Mouse (Mus musculus): ENCODE data around the gene Slc37a4. TPM values are rescaled to one million over a fixed set of nuclear protein-coding genes. Genes with fewer than 3 reads are reported as not detected.
"Not testable (repeated sequence)": the region's sequence is repeated elsewhere in the genome, so short reads cannot be mapped to it uniquely, and the experiment has no call there.

Slc37a4 gene
- polyA plus RNA-seq, 1 experiment from 2014 or later, result 32.0 TPM

DNA sequence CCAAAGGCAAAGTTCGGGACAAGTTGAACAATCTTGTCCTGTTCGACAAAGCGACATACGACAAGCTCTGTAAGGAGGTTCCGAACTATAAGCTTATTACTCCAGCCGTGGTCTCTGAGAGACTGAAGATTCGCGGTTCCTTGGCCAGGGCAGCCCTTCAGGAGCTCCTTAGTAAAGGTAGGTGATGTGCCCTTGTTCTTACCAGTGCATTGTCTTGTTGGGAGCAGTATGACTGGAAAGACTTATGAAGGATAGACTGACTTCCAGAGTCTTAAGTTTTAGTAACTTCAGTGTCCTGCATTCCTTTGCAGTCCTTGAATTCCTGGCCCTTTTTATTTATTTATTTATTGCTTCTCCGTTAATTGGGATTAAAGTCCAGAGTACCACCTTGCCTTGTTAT is 12.0 kb downstream of the Slc37a4 start:
- Histone ChIP-seq H3K4me2 (ENCODE audit: low read length) (peak overlapping the region; percentile 76), H3K9ac (ENCODE audit: low read length) (peak overlapping the region; percentile 91), H3K4me3 (ENCODE audit: control insufficient read depth in 1 of 2, insufficient read depth in 1 of 2, low read depth in 1 of 2, low read length in 2 of 2) (peak overlapping the region; percentile 85 to 87; a peak in 3 of 4 replicates), H3K36me3 (ENCODE audit: control insufficient read depth, insufficient read depth, low read length) (peaks cover 72% of the 10 kb centered on the region)
- WGBS, result 81% methylated on average over 9 of the region's 9 CpGs
- not testable (repeated sequence) for H3K27me3 ChIP-seq (ENCODE audit: control insufficient read depth, insufficient read depth, low read length); H3K9me3 ChIP-seq (ENCODE audit: control insufficient read depth, low read length); H3K4me1 ChIP-seq (ENCODE audit: control insufficient read depth in 2 of 2, insufficient read depth in 2 of 2, low read length in 2 of 2); ATAC-seq (ENCODE audit: insufficient number of reproducible peaks, insufficient read depth, low FRiP score, low read depth); H3K27ac ChIP-seq (replicated peaks in 1 of 2; ENCODE audit: control insufficient read depth in 1 of 2, insufficient read depth in 1 of 2, low read depth in 2 of 2, low read length in 2 of 2)

DNA sequence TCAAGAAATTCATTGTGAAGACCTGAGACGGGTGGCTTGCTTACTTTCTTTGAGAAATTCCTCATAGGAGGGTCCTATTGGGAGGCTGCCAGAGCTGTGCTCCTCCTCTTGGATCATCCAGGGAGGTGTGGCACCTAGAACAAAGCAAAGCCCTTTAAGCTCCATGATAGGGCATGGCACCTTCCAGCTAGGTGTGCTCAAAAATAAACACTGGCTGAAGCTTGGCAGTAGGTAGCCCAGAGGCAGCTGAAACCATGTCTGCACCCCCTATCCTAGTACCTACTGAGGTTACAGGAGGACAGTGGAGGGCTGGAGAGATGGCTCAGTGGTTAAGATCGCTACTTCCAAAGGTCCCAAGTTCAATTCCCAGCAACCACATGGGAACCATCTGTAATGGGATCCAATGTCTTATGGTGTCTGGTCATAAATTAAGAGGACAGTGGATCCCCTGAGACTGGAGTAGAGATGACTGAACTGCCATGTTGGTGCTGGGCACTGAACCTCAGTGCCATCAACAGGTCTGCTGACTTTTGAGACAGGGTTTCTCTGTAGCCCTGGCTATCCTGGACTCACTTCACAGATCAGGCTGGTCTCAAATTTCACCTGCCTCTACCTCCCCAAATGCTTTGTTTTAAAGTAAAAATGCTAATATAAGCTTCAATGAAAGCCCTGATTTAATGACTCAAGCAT is 14.1 kb downstream of the Slc37a4 start:
- no peak for ATAC-seq (ENCODE audit: insufficient number of reproducible peaks, insufficient read depth, low FRiP score, low read depth)
- no peaks in the 10 kb centered on the region for H3K27me3 ChIP-seq (ENCODE audit: control insufficient read depth, insufficient read depth, low read length)
- no peak overlapping the region for H3K27ac ChIP-seq (replicated peaks in 1 of 2; ENCODE audit: control insufficient read depth in 1 of 2, insufficient read depth in 1 of 2, low read depth in 2 of 2, low read length in 2 of 2)
- H3K4me3 ChIP-seq (ENCODE audit: control insufficient read depth in 1 of 2, insufficient read depth in 1 of 2, low read depth in 1 of 2, low read length in 2 of 2), result no peak overlapping the region
- H3K9ac ChIP-seq (ENCODE audit: low read length), result no peak overlapping the region
- H3K4me2 ChIP-seq (ENCODE audit: low read length), result no peak overlapping the region
- H3K4me1 ChIP-seq (ENCODE audit: control insufficient read depth in 2 of 2, insufficient read depth in 2 of 2, low read length in 2 of 2), result 0 out of 4 replicates have a peak, but pooled peaks cover 0 to 4% of the 10 kb centered on the region in 2 experiments
- 88% methylated on average over 2 of the region's 2 CpGs for WGBS
- H3K9me3 ChIP-seq (ENCODE audit: control insufficient read depth, low read length), result no peaks in the 10 kb centered on the region
- peaks cover 68% of the 10 kb centered on the region for H3K36me3 ChIP-seq (ENCODE audit: control insufficient read depth, insufficient read depth, low read length)

DNA sequence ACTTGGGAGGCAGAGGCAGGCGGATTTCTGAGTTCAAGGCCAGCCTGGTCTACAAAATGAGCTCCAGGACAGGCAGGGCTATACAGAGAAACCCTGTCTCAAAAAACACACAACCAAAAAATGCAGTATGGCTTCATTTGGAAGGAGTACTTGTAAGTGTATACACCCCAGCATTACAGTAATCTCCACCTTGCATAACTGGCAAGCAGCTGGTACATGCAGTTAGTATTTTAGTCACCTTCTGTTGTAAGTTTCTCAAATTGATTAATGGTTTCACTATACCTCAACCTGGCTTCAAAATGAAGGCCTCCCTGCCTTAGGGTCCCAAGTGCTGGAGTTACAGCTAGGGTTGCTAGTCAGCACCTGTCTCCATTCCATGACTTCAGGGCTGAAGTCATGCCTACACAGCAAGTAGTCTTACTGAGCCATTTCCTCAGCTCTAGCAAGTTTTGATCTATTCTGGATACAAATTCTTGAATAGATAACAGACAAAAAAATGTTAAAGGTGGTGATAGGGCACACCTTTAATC is 15.0 kb downstream of the Slc37a4 start:
- WGBS, result 81% methylated on average over 1 of the region's 1 CpGs
- peaks cover 75% of the 10 kb centered on the region for H3K36me3 ChIP-seq (ENCODE audit: control insufficient read depth, insufficient read depth, low read length)

DNA sequence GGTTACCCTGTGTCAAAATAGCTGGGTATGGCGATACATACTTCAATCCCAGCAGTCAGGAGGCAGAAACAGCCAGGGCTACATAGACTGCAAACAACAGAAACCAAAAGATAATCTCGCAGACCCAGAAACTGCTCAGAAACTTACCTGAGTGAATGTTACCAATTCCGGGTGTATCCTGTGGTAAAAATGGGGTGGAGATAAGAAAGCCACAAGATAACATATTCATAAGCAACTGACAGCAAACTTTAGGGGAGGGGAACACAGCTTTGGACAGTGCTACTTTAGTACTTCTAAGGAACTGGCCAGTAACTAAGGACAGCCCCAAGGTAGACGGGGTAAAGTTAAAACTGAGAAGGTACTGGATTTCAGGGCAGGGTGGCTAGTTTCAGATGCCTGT is 15.7 kb downstream of the Slc37a4 start:
- ATAC-seq (ENCODE audit: insufficient number of reproducible peaks, insufficient read depth, low FRiP score, low read depth), result no peak
- 76% methylated on average over 4 of the region's 4 CpGs for whole genome bisulfite sequencing
- Histone ChIP-seq H3K9ac (ENCODE audit: low read length) (no peak overlapping the region), H3K4me1 (ENCODE audit: control insufficient read depth in 2 of 2, insufficient read depth in 2 of 2, low read length in 2 of 2) (peaks cover 0 to 12% of the 10 kb centered on the region in 2 experiments; a peak in 2 of 4 replicates), H3K9me3 (ENCODE audit: control insufficient read depth, low read length) (no peaks in the 10 kb centered on the region), H3K36me3 (ENCODE audit: control insufficient read depth, insufficient read depth, low read length) (peaks cover 75% of the 10 kb centered on the region), H3K27me3 (ENCODE audit: control insufficient read depth, insufficient read depth, low read length) (no peaks in the 10 kb centered on the region), H3K27ac (replicated peaks in 1 of 2; ENCODE audit: control insufficient read depth in 1 of 2, insufficient read depth in 1 of 2, low read depth in 2 of 2, low read length in 2 of 2) (no peak overlapping the region), H3K4me3 (ENCODE audit: control insufficient read depth in 1 of 2, insufficient read depth in 1 of 2, low read depth in 1 of 2, low read length in 2 of 2) (no peak overlapping the region), H3K4me2 (ENCODE audit: low read length) (no peak overlapping the region)

More for the DNA sequence above, 15.0 kb downstream of the Slc37a4 start:
- Histone ChIP-seq H3K9ac (ENCODE audit: low read length) (no peak overlapping the region), H3K27ac (replicated peaks in 1 of 2; ENCODE audit: control insufficient read depth in 1 of 2, insufficient read depth in 1 of 2, low read depth in 2 of 2, low read length in 2 of 2) (no peak overlapping the region), H3K4me3 (ENCODE audit: control insufficient read depth in 1 of 2, insufficient read depth in 1 of 2, low read depth in 1 of 2, low read length in 2 of 2) (no peak overlapping the region), H3K9me3 (ENCODE audit: control insufficient read depth, low read length) (no peaks in the 10 kb centered on the region), H3K4me1 (ENCODE audit: control insufficient read depth in 2 of 2, insufficient read depth in 2 of 2, low read length in 2 of 2) (peaks cover 0 to 8% of the 10 kb centered on the region in 2 experiments; a peak in 1 of 4 replicates), H3K4me2 (ENCODE audit: low read length) (no peak overlapping the region), H3K27me3 (ENCODE audit: control insufficient read depth, insufficient read depth, low read length) (no peaks in the 10 kb centered on the region)
- ATAC-seq (ENCODE audit: insufficient number of reproducible peaks, insufficient read depth, low FRiP score, low read depth), result no peak

DNA sequence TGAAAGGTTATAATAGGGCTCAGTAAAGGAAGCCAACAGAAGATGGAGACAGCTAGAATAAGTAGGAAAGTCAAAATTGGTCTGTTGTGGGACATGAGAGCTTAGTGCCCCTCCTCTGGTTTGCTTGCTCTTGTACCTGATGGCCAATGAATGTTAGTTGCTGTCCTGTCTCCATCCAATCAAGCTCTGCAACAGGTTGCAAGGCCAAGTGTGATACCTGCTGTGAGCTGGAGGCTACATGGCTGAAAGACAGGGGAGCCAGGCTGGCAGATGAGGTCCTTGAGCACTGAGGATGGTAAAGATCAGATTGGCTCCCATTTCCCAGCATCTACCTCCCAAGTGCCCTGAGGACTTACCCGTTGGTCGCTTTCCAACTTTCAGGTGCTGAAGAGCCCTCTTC is 16.1 kb downstream of the Slc37a4 start:
- 74% methylated on average over 2 of the region's 2 CpGs for WGBS
- Histone ChIP-seq H3K4me1 (ENCODE audit: control insufficient read depth in 2 of 2, insufficient read depth in 2 of 2, low read length in 2 of 2) (peaks cover 0 to 13% of the 10 kb centered on the region in 2 experiments; a peak in 2 of 4 replicates), H3K9me3 (ENCODE audit: control insufficient read depth, low read length) (no peaks in the 10 kb centered on the region), H3K36me3 (ENCODE audit: control insufficient read depth, insufficient read depth, low read length) (peaks cover 75% of the 10 kb centered on the region), H3K27me3 (ENCODE audit: control insufficient read depth, insufficient read depth, low read length) (no peaks in the 10 kb centered on the region), H3K9ac (ENCODE audit: low read length) (no peak overlapping the region), H3K4me2 (ENCODE audit: low read length) (no peak overlapping the region), H3K4me3 (ENCODE audit: control insufficient read depth in 1 of 2, insufficient read depth in 1 of 2, low read depth in 1 of 2, low read length in 2 of 2) (no peak overlapping the region), H3K27ac (replicated peaks in 1 of 2; ENCODE audit: control insufficient read depth in 1 of 2, insufficient read depth in 1 of 2, low read depth in 2 of 2, low read length in 2 of 2) (no peak overlapping the region)
- ATAC-seq (ENCODE audit: insufficient number of reproducible peaks, insufficient read depth, low FRiP score, low read depth), result no peak

DNA sequence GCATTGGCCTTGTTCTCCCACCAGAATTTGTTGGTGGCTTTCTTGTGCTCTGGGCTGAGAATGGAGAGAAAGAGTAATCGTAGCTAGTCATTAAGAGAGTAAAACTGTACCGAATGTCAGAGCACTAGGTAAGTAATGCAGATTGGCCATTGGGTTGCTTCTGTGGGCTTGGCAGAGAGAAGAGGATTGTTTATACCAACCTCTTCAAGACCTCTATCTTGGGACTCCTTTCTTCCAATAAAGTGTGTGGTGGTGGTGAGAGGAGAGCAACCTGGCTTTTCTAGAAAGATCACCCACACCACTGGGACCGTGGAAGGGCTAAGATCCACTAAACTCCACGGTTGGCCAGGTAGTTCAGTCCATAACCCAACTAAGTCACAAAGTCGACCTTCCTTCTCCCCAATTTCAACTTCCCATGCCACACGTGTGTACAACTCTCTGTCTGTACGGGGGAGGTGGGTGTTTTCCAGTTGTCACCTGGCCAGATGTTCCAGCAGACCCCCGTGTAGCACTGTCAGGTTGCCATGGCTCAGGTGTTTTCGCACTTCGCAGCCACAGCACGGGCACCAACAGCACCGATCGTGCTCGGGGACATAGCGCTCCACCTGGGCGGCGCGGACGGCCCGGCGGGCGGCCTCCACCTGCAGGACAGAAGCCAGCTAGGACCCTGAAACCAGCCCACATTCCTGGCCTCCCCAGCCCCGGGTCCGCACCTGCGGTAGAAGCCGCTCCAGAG is 20.7 kb downstream of the Slc37a4 start:
- H3K27me3 ChIP-seq (ENCODE audit: control insufficient read depth, insufficient read depth, low read length), result no peaks in the 10 kb centered on the region
- 6% methylated on average over 26 of the region's 26 CpGs for WGBS
- H3K9me3 ChIP-seq (ENCODE audit: control insufficient read depth, low read length), result no peaks in the 10 kb centered on the region
- peak overlapping the region; percentile 4 to 63; a peak in 2 of 4 replicates for H3K27ac ChIP-seq (replicated peaks in 1 of 2; ENCODE audit: control insufficient read depth in 1 of 2, insufficient read depth in 1 of 2, low read depth in 2 of 2, low read length in 2 of 2)
- H3K36me3 ChIP-seq (ENCODE audit: control insufficient read depth, insufficient read depth, low read length), result peaks cover 36% of the 10 kb centered on the region
- peaks cover 2 to 13% of the 10 kb centered on the region in 2 experiments for H3K4me1 ChIP-seq (ENCODE audit: control insufficient read depth in 2 of 2, insufficient read depth in 2 of 2, low read length in 2 of 2)
- peak overlapping the region; percentile 58 to 87 for H3K4me3 ChIP-seq (ENCODE audit: control insufficient read depth in 1 of 2, insufficient read depth in 1 of 2, low read depth in 1 of 2, low read length in 2 of 2)
- peak; percentile 54 for ATAC-seq (ENCODE audit: insufficient number of reproducible peaks, insufficient read depth, low FRiP score, low read depth)
- H3K9ac ChIP-seq (ENCODE audit: low read length), result peak overlapping the region; percentile 91
- peak overlapping the region; percentile 89 for H3K4me2 ChIP-seq (ENCODE audit: low read length)

- H3K4me3 ChIP-seq (ENCODE audit: control insufficient read depth in 1 of 2, insufficient read depth in 1 of 2, low read depth in 1 of 2, low read length in 2 of 2), result peak overlapping the region; percentile 58 to 87
- H3K27me3 ChIP-seq (ENCODE audit: control insufficient read depth, insufficient read depth, low read length), result no peaks in the 10 kb centered on the region
- WGBS, result under 1% methylated on average over 38 of the region's 38 CpGs
- H3K9ac ChIP-seq (ENCODE audit: low read length), result peak overlapping the region; percentile 91
- peaks cover 30% of the 10 kb centered on the region for H3K36me3 ChIP-seq (ENCODE audit: control insufficient read depth, insufficient read depth, low read length)
- peaks cover 2 to 13% of the 10 kb centered on the region in 2 experiments for H3K4me1 ChIP-seq (ENCODE audit: control insufficient read depth in 2 of 2, insufficient read depth in 2 of 2, low read length in 2 of 2)
- peak overlapping the region; percentile 89 for H3K4me2 ChIP-seq (ENCODE audit: low read length)
- H3K27ac ChIP-seq (replicated peaks in 1 of 2; ENCODE audit: control insufficient read depth in 1 of 2, insufficient read depth in 1 of 2, low read depth in 2 of 2, low read length in 2 of 2), result peak overlapping the region; percentile 75 to 83; a peak in 3 of 4 replicates
- ATAC-seq (ENCODE audit: insufficient number of reproducible peaks, insufficient read depth, low FRiP score, low read depth), result peak; percentile 92
- no peaks in the 10 kb centered on the region for H3K9me3 ChIP-seq (ENCODE audit: control insufficient read depth, low read length)
These were observed 21.3 kb downstream of the Slc37a4 start for GRCm38 (mm10) chr9:44417892-44418363.

Measured in heart, embryonic 14.5 days (tissue).